Mouse (Mus musculus): ENCODE measurements around the gene Olfr390. TPM values are rescaled to one million over a fixed set of nuclear protein-coding genes. Genes with fewer than 3 reads are reported as not detected.

The Olfr390 gene
- not detected for total RNA-seq (2021)
- long read RNA-seq, experiment 1 = 0 reads
- long read RNA-seq, experiment 2 = 0 reads

- no peak for DNase-seq (ENCODE audit: low spot score in 2 of 2)
- no peak for TF ChIP-seq CTCF (conservative IDR thresholded peaks at IDR 0.05)
- no peak within 1 kb of the TSS for H3K27ac ChIP-seq
- no peak within 1 kb of the TSS for H3K4me3 ChIP-seq
Observed at GRCm38 (mm10) chr11:73782664-73783063, at the start of gene Olfr390. Olfr390 (plus strand) TSS chr11:73782964.

DNA sequence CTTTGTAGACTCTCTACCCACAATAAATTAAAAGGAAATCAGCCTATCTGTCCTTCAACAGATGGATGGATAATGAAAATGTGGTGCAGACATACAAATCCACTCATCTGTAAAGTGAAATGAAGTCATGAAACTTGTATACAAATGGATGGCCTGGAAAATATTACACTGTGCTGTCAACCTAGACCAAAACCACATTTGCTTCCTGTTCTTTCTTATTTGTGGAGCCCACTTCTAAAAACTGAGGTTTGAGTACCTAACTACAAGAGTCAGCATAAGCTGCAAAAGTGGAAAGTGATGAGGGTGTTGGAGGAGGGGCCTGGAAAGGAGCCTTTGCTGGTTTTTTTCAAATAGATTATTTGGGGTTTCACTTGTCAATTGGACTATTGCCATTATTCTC, 23.6 kb upstream of the Olfr390 start:
- Histone ChIP-seq H3K27ac (no peak overlapping the region), H3K4me3 (no peak overlapping the region)
- no peak for DNase-seq (ENCODE audit: low spot score in 2 of 2)
- no peak for TF ChIP-seq CTCF (conservative IDR thresholded peaks at IDR 0.05)

- no peak for TF ChIP-seq CTCF (conservative IDR thresholded peaks at IDR 0.05)
- DNase-seq (ENCODE audit: low spot score in 2 of 2) = no peak
- H3K4me3 ChIP-seq = no peak within 1 kb of the TSS
- H3K27ac ChIP-seq = no peak within 1 kb of the TSS
Observed at GRCm38 (mm10) chr11:73780613-73781012, 2.2 kb upstream of the Olfr390 start, which contains the start of gene Olfr389. Olfr389 (minus strand) TSS chr11:73780713.

GRCm38 (mm10) chr11:73802952-73803351, 20.2 kb downstream of the Olfr390 start, which contains the start of gene Olfr391-ps:
Olfr391-ps (minus strand) TSS chr11:73803052.
- H3K4me3 ChIP-seq = no peak within 1 kb of the TSS
- no peak for DNase-seq (ENCODE audit: low spot score in 2 of 2)

GRCm38 (mm10) chr11:73816949-73817348, 34.2 kb downstream of the Olfr390 start, which contains the start of gene Olfr392:
Olfr392 (minus strand) TSS chr11:73817049.
- no peak for DNase-seq (ENCODE audit: low spot score in 2 of 2)
- no peak for TF ChIP-seq CTCF (conservative IDR thresholded peaks at IDR 0.05)
- Histone ChIP-seq H3K27ac (no peak within 1 kb of the TSS), H3K4me3 (no peak within 1 kb of the TSS)

More at GRCm38 (mm10) chr11:73802952-73803351, 20.2 kb downstream of the Olfr390 start, which contains the start of gene Olfr391-ps:
- no peak within 1 kb of the TSS for H3K27ac ChIP-seq
- TF ChIP-seq CTCF (conservative IDR thresholded peaks at IDR 0.05) = no peak

Other genes with a start within 250 kb of the Olfr390 start
- not detected for gene Olfr385, start 190.0 kb upstream of the Olfr390 start, total RNA-seq (2021)
- not detected for gene Olfr384, start 184.4 kb upstream of the Olfr390 start, total RNA-seq (2021)
- gene Zfp735, start 94.2 kb upstream of the Olfr390 start, total RNA-seq (2021) = not detected
- not detected for gene Olfr389, start 2.3 kb upstream of the Olfr390 start, total RNA-seq (2021)
- gene Olfr391-ps, start 20.1 kb downstream of the Olfr390 start, total RNA-seq (2021) = not detected
- gene Olfr392, start 34.1 kb downstream of the Olfr390 start, total RNA-seq (2021) = not detected
- gene Olfr393, start 68.5 kb downstream of the Olfr390 start, total RNA-seq (2021) = not detected
- gene Olfr394, start 107.8 kb downstream of the Olfr390 start, total RNA-seq (2021) = not detected
- not detected for gene Olfr395, start 126.3 kb downstream of the Olfr390 start, total RNA-seq (2021)
- not detected for gene Olfr23, start 153.7 kb downstream of the Olfr390 start, total RNA-seq (2021)
- not detected for gene Olfr397, start 177.9 kb downstream of the Olfr390 start, total RNA-seq (2021)
- gene Olfr398, start 207.4 kb downstream of the Olfr390 start, total RNA-seq (2021) = not detected

All from layer of hippocampus, adult 2 months (tissue).